Comparison of ENCODE assay signal across 7 mouse cellular contexts in the genomic region with DNA sequence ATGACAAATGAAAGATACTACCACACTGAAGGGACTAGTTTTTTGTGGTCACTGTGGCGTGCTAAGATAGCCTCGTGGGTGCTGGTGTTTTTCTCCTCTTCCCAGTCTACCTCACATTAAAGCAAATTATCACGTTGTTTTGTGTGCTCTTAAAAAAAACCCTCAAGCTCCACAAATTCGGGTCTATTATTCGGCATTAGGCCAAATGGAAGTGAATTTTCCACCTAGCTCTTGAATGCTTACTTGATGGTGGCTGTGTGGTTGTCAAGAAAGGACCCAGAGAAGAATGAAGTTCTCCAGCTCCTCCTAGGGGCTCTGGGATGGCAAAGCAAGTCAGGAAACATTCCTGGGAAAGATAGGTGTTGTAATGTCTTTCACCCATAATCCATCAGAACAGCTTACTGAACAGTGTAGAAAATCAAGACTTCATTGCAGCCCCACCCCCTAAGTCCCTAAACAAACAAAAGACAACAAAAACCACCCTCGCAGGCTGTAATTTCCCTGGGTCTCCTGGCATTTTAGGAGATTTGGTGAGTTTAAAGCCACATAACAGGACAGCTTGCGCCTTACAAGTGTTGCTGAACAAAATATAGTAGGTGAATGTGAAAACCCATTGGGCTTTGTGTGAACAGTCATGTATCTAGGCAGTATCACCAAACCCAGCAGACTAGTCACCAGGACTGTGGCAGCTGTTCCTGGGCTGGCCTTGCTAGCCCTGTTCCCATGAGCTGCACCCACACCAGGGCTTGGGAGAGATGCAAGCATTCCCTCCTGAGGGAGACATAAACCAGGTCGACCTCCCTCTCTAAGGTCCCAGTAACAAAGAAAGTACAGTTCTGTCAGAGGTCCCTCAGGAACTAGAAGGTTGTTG. TPM values are rescaled to one million over a fixed set of nuclear protein-coding genes. Genes with fewer than 3 reads are reported as not detected.
A peak's percentile ranks its signal among the peaks of the same experiment; 100 is the strongest.
DNase-seq lines count a peak whose midpoint lies in the region; ATAC-seq and TF ChIP-seq lines count a peak whose summit lies in the region.

No protein-coding gene starts in this region.

- H3K4me2 ChIP-seq in limb, embryonic 12.5 days: peak overlapping the region; percentile 45
- peak overlapping the region; percentile 46 for H3K4me2 ChIP-seq in midbrain, embryonic 14.5 days (ENCODE audit: low read length)

- WGBS in embryonic facial prominence, embryonic 10.5 days: 20% methylated on average over 8 of the region's 8 CpGs
- 16% methylated on average over 8 of the region's 8 CpGs for WGBS in limb, embryonic 12.5 days
- WGBS in midbrain, embryonic 14.5 days: 20% methylated on average over 8 of the region's 8 CpGs

- no peak for ATAC-seq in limb, embryonic 12.5 days (ENCODE audit: insufficient number of reproducible peaks, insufficient read depth, low FRiP score, low TSS enrichment, low read depth)
- ATAC-seq in midbrain, embryonic 14.5 days (ENCODE audit: low FRiP score, low TSS enrichment): no peak

- DNase-seq in A20 (ENCODE audit: low read depth, low spot score): peak; percentile 57
- DNase-seq in embryonic facial prominence, embryonic 10.5 days (ENCODE audit: low spot score): peak; percentile 49
- peak; percentile 42 for DNase-seq in heart, postnatal 4 days
- peak; percentile 84 for DNase-seq in midbrain, embryonic 14.5 days
- no peak for DNase-seq in spleen, adult 12 weeks (ENCODE audit: low spot score)

- H3K27ac ChIP-seq in embryonic facial prominence, embryonic 10.5 days (replicated peaks): peak overlapping the region; percentile 92; the same call in 1 of the 2 replicates
- H3K27ac ChIP-seq in limb, embryonic 12.5 days: no peak overlapping the region
- H3K27ac ChIP-seq in midbrain, embryonic 14.5 days (replicated peaks; ENCODE audit: low read depth, low read length): peak overlapping the region; percentile 90

- peaks cover 27% of the 10 kb centered on the region for H3K4me1 ChIP-seq in E14TG2a.4 (replicated peaks; ENCODE audit: low read depth, low read length)
- peaks cover 9% of the 10 kb centered on the region for H3K4me1 ChIP-seq in embryonic facial prominence, embryonic 10.5 days
- H3K4me1 ChIP-seq in limb, embryonic 12.5 days (replicated peaks): no peaks in the 10 kb centered on the region
- H3K4me1 ChIP-seq in midbrain, embryonic 14.5 days (ENCODE audit: control insufficient read depth, insufficient read depth, low read length): no peaks in the 10 kb centered on the region; the same call in 1 of the 2 replicates

- no peak overlapping the region for H3K9ac ChIP-seq in limb, embryonic 12.5 days (replicated peaks)
- H3K9ac ChIP-seq in midbrain, embryonic 14.5 days (replicated peaks; ENCODE audit: low read length): peak overlapping the region; percentile 64

- H3K4me3 ChIP-seq in E14TG2a.4 (replicated peaks; ENCODE audit: low read length): peak overlapping the region; percentile 91
- H3K4me3 ChIP-seq in embryonic facial prominence, embryonic 10.5 days: peak overlapping the region; percentile 73
- peak overlapping the region; percentile 58 for H3K4me3 ChIP-seq in limb, embryonic 12.5 days (replicated peaks)
- peak overlapping the region; percentile 46 for H3K4me3 ChIP-seq in midbrain, embryonic 14.5 days (replicated peaks; ENCODE audit: low read depth, low read length)

- no peaks in the 10 kb centered on the region for H3K27me3 ChIP-seq in E14TG2a.4 (ENCODE audit: insufficient read depth, low read length)
- H3K27me3 ChIP-seq in embryonic facial prominence, embryonic 10.5 days (replicated peaks; ENCODE audit: low read depth, poor library complexity, severe bottlenecking): 0 out of 2 replicates have a peak, but pooled peaks cover 4% of the 10 kb centered on the region
- no peaks in the 10 kb centered on the region for H3K27me3 ChIP-seq in limb, embryonic 12.5 days
- H3K27me3 ChIP-seq in midbrain, embryonic 14.5 days (ENCODE audit: control insufficient read depth, insufficient read depth, low read length): no peaks in the 10 kb centered on the region

- peak; percentile 50 for TF ChIP-seq CTCF in E14TG2a.4 (conservative IDR thresholded peaks at IDR 0.05; ENCODE audit: low read length)

- H3K9me3 ChIP-seq in E14TG2a.4 (ENCODE audit: low read length): no peaks in the 10 kb centered on the region
- H3K9me3 ChIP-seq in embryonic facial prominence, embryonic 10.5 days: no peaks in the 10 kb centered on the region
- H3K9me3 ChIP-seq in limb, embryonic 12.5 days: no peaks in the 10 kb centered on the region
- no peaks in the 10 kb centered on the region for H3K9me3 ChIP-seq in midbrain, embryonic 14.5 days (ENCODE audit: control insufficient read depth, low read length)

- no peaks in the 10 kb centered on the region for H3K36me3 ChIP-seq in E14TG2a.4 (ENCODE audit: insufficient read depth, low read length)
- no peaks in the 10 kb centered on the region for H3K36me3 ChIP-seq in embryonic facial prominence, embryonic 10.5 days (replicated peaks)
- H3K36me3 ChIP-seq in limb, embryonic 12.5 days: no peaks in the 10 kb centered on the region
- H3K36me3 ChIP-seq in midbrain, embryonic 14.5 days (ENCODE audit: control insufficient read depth, insufficient read depth, low read length): no peaks in the 10 kb centered on the region

RNA-seq across cellular contexts. Expression of gene Shf, which starts 9.7 kb away (rescaled TPM):
- 4.7 and 7.6 TPM in 2 replicates for polyA plus RNA-seq in embryonic facial prominence, embryonic 10.5 days (2016; fragmentation: Nextera tagmentation; extraction: Ambion mirVana)
- 10 to 100 TPM; 10.1 to 11.3 TPM for total RNA-seq in heart, postnatal 4 days (2021)
- polyA plus RNA-seq in limb, embryonic 12.5 days (2016; fragmentation: Nextera tagmentation; extraction: Ambion mirVana): 5.4 and 6.5 TPM in 2 replicates
- polyA plus RNA-seq in midbrain, embryonic 14.5 days (2014; fragmentation: Nextera tagmentation; extraction: Ambion mirVana): 15.9 and 19.2 TPM in 2 replicates

RNA-seq across cellular contexts. Expression of gene Slc28a2, which starts 47.6 kb away (rescaled TPM):
- 0.10 and 0.19 TPM in 2 replicates for polyA plus RNA-seq in embryonic facial prominence, embryonic 10.5 days (2016; fragmentation: Nextera tagmentation; extraction: Ambion mirVana)
- total RNA-seq in heart, postnatal 4 days (2021): 10 to 100 TPM; 18.9 to 19.1 TPM
- not detected in 2 replicates for polyA plus RNA-seq in limb, embryonic 12.5 days (2016; fragmentation: Nextera tagmentation; extraction: Ambion mirVana)
- not detected in 2 replicates for polyA plus RNA-seq in midbrain, embryonic 14.5 days (2014; fragmentation: Nextera tagmentation; extraction: Ambion mirVana)
